Mouse (Mus musculus): ENCODE results near the gene Ptprn2.

- TF ChIP-seq CTCF (IDR thresholded peaks at IDR 0.05; ENCODE audit: borderline replicate concordance, insufficient read depth, low read depth, low read length) (no peak), POLR2A (IDR thresholded peaks at IDR 0.05; ENCODE audit: borderline replicate concordance, insufficient read depth, low read length) (no peak)
These were observed 769.8 kb downstream of the Ptprn2 start for GRCm38 (mm10) chr12:117255325-117255724.
